Mouse (Mus musculus) erythroid progenitor cell, adult 5-6 weeks (primary cell): ENCODE results near the gene Mrps15. TPM values are rescaled to one million over a fixed set of nuclear protein-coding genes. Genes with fewer than 3 reads are reported as not detected.

Experiments
- ATAC-seq: replicated peaks from 2 replicates; pipeline ENCODE4 v1.8.0; 2016; ENCODE audit warnings: moderate number of reproducible peaks, mild to moderate bottlenecking, moderate TSS enrichment, inconsistent platforms; ENCODE audit not compliant: poor library complexity, low FRiP score, severe bottlenecking
- total RNA-seq, 2 experiments: library from RNA; stranded (forward) in 1 of 2; stranded (reverse) in 1 of 2; fragments of 150-400 nt in 1 of 2; fragments of 186-747, 209-891 nt in 1 of 2; gene quantifications; 2 replicates each; pipeline versions ENCODE4 v1.2.3 to v1.2.4; 2015 to 2017; ENCODE audit warnings: low replicate concordance in 2 of 2

Mrps15 gene
- total RNA-seq, 2 experiments from 2014 or later, result 22.6 to 28.0 TPM

DNA sequence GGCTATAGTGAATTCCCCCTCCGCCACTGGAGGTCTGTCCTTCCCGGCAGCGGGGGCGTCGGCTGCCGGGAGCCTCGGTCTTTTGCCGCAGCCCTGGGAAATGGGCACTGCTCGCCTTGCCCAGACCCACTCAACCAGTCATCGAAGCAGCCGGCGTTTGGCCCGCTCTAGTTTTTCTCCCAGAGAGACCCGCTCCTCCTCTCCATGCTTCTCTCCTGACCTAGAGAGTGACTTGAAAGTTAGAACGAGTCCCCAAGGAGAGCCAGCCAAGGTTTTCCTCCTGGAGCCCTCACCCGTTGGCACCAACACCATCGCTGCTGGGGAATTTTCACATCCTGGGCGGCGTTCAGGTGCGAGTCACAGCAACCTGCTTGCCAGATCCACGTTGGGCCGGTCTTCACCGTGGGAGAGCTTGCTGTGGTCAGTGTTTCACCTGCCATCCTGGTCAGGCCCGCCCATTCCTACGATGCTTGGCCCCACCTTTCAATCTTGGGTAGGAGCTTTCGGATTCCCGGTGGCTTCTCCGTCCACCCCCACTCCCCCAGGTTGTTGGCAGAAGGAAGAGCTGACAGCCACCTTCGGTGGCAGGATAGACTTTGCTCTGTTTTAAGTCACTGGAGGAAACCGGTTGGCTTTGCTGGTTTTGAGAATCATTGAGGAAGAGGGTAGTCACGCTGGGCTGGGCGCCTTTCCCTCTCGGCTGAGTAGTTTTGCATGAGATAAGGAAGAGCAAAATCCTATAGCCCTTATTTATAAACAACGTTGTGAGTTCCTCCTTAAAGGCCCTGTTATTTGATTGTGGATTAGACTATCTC lies 57.7 kb downstream of the Mrps15 start:
- ATAC-seq, result peak; percentile 32; the same call in 1 of the 2 replicates

Other genes starting within 250 kb of the Mrps15 start
- gene Csf3r, start 22.4 kb upstream of the Mrps15 start, total RNA-seq (2015; ENCODE audit: low replicate concordance), result 33.2 and 46.1 TPM in 2 replicates
- 11.7 and 14.2 TPM in 2 replicates for gene Csf3r, start 22.4 kb upstream of the Mrps15 start, total RNA-seq (2017; ENCODE audit: low replicate concordance)
- 1.3 and 14.8 TPM in 2 replicates for gene Oscp1, start 11.6 kb downstream of the Mrps15 start, total RNA-seq (2015; ENCODE audit: low replicate concordance)
- gene Oscp1, start 11.6 kb downstream of the Mrps15 start, total RNA-seq (2017; ENCODE audit: low replicate concordance), result 5.6 and 8.9 TPM in 2 replicates
- 18.0 and 73.2 TPM in 2 replicates for gene Lsm10, start 49.7 kb downstream of the Mrps15 start, total RNA-seq (2015; ENCODE audit: low replicate concordance)
- 2.2 and 4.1 TPM in 2 replicates for gene Lsm10, start 49.7 kb downstream of the Mrps15 start, total RNA-seq (2017; ENCODE audit: low replicate concordance)
- 4.7 and 10.1 TPM in 2 replicates for gene Stk40, start 57.0 kb downstream of the Mrps15 start, total RNA-seq (2015; ENCODE audit: low replicate concordance)
- gene Stk40, start 57.0 kb downstream of the Mrps15 start, total RNA-seq (2017; ENCODE audit: low replicate concordance), result 2.4 and 6.4 TPM in 2 replicates
- gene Eva1b, start 100.8 kb downstream of the Mrps15 start, total RNA-seq (2015; ENCODE audit: low replicate concordance), result not detected in 2 replicates
- 0.51 TPM in 1 of 2 replicates, not detected in the other for gene Eva1b, start 100.8 kb downstream of the Mrps15 start, total RNA-seq (2017; ENCODE audit: low replicate concordance)
- 1.8 TPM in 1 of 2 replicates, not detected in the other for gene Sh3d21, start 116.6 kb downstream of the Mrps15 start, total RNA-seq (2015; ENCODE audit: low replicate concordance)
- gene Sh3d21, start 116.6 kb downstream of the Mrps15 start, total RNA-seq (2017; ENCODE audit: low replicate concordance), result 0.90 TPM in 1 of 2 replicates, not detected in the other
- gene Thrap3, start 155.8 kb downstream of the Mrps15 start, total RNA-seq (2015; ENCODE audit: low replicate concordance), result 169 and 213 TPM in 2 replicates
- 298 and 354 TPM in 2 replicates for gene Thrap3, start 155.8 kb downstream of the Mrps15 start, total RNA-seq (2017; ENCODE audit: low replicate concordance)
- 6.7 and 12.3 TPM in 2 replicates for gene Map7d1, start 209.4 kb downstream of the Mrps15 start, total RNA-seq (2015; ENCODE audit: low replicate concordance)
- 6.3 and 8.2 TPM in 2 replicates for gene Map7d1, start 209.4 kb downstream of the Mrps15 start, total RNA-seq (2017; ENCODE audit: low replicate concordance)
- gene Trappc3, start 215.4 kb downstream of the Mrps15 start, total RNA-seq (2015; ENCODE audit: low replicate concordance), result 10.9 and 22.3 TPM in 2 replicates
- gene Trappc3, start 215.4 kb downstream of the Mrps15 start, total RNA-seq (2017; ENCODE audit: low replicate concordance), result 9.2 and 10.8 TPM in 2 replicates
- gene Col8a2, start 239.9 kb downstream of the Mrps15 start, total RNA-seq (2015; ENCODE audit: low replicate concordance), result not detected in 2 replicates
- 0.39 TPM in 1 of 2 replicates, not detected in the other for gene Col8a2, start 239.9 kb downstream of the Mrps15 start, total RNA-seq (2017; ENCODE audit: low replicate concordance)